Mouse (Mus musculus): Measurements from ENCODE around the gene Ttc17.

Ttc17 gene

DNA sequence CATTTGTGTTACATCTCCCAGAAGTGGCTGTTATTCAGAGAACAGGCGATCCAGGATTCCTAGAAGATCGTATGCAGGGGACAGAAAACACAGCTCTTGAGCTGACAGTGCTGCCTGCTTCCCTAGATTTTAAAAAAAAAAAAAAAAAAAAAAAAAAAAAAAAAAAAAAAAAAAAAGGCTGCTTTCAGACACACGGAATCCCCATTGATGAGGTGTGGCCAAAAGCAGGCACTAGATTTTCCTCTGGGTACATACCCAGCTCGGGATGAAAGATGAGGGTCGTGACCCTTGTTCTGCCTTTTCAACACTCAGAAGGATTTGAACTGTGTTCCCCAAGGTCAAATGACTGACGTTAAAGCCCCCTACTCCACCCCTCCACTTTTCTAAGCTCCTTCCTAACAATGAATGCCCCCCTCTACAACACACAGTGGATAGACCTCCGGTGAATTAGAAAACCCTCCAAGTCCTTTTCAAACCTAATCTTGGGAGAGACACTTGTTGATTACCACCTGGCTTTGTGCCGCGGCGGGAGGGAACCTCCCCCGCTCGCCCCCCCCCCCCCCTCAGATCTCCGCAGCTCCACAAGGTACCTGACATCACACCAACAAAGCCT, 143.5 kb downstream of the Ttc17 start:
- in situ Hi-C loops (cut with MboI; ENCODE audit: low sequenced_read_pairs): no loop called here

DNA sequence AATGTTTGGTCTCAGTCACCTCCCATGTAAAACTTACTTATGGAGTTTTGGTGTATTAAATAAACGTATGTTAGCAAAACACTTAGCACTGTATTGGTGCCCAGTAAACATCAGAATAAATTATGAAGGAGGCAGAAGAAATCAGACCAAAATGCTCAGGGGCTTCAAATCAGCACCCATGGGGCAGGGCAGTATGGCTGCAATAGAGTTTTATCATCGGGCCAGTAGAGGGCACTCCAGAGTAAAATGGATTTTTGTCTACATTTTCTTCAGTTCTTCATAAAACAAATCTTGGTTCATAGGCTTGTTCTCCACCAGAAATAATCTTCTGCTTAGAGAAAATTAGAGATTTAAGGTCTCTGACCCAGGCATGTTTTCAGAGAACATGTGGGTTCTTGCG, 152.4 kb downstream of the Ttc17 start:
- in situ Hi-C loops (cut with MboI; ENCODE audit: low sequenced_read_pairs): no loop called here

Data from CH12F3 (cell line).